In genomic region chr9:27728652-27729557, GRCm38 (mm10) we compare ENCODE assay signal across 8 mouse cellular contexts.
DNase-seq lines count a peak whose midpoint lies in the region; ATAC-seq lines count a peak whose summit lies in the region.

No protein-coding gene starts in this region.

- peak; percentile 88 for ATAC-seq in lung, embryonic 16.5 days (ENCODE audit: low read depth)
- ATAC-seq in forebrain, embryonic 14.5 days = peak; percentile 96
- peak; percentile 28; the same call in 1 of the 2 replicates for ATAC-seq in stomach, embryonic 14.5 days (ENCODE audit: insufficient number of reproducible peaks, insufficient read depth, low FRiP score, low read depth)
- ATAC-seq in erythroid progenitor cell, adult 5-6 weeks (replicated peaks; ENCODE audit: low FRiP score, poor library complexity, severe bottlenecking) = no peak

- no peaks in the 10 kb centered on the region for H3K27me3 ChIP-seq in lung, embryonic 16.5 days (ENCODE audit: control insufficient read depth, insufficient read depth, low read depth, low read length)
- H3K27me3 ChIP-seq in forebrain, embryonic 14.5 days (replicated peaks; ENCODE audit: control insufficient read depth, insufficient read depth, low read length) = no peaks in the 10 kb centered on the region
- H3K27me3 ChIP-seq in stomach, embryonic 14.5 days (ENCODE audit: control insufficient read depth, insufficient read depth, low read length) = no peaks in the 10 kb centered on the region

- H3K4me1 ChIP-seq in lung, embryonic 16.5 days (replicated peaks; ENCODE audit: control insufficient read depth, insufficient read depth, low read length) = no peaks in the 10 kb centered on the region; the same call in 1 of the 2 replicates
- H3K4me1 ChIP-seq in forebrain, embryonic 14.5 days (ENCODE audit: control insufficient read depth, insufficient read depth, low read length) = peaks cover 6% of the 10 kb centered on the region
- H3K4me1 ChIP-seq in stomach, embryonic 14.5 days (ENCODE audit: control insufficient read depth, insufficient read depth, low read length) = no peaks in the 10 kb centered on the region

- peak overlapping the region; percentile 6; the same call in 1 of the 2 replicates for H3K9ac ChIP-seq in lung, embryonic 16.5 days (ENCODE audit: low read length)
- peak overlapping the region; percentile 29 for H3K9ac ChIP-seq in forebrain, embryonic 14.5 days (ENCODE audit: low read length)
- H3K9ac ChIP-seq in stomach, embryonic 14.5 days (replicated peaks; ENCODE audit: low read depth, low read length) = no peak overlapping the region

- WGBS in lung, embryonic 16.5 days = 7% methylated on average over 13 of the region's 13 CpGs
- WGBS in forebrain, embryonic 14.5 days = 4% methylated on average over 13 of the region's 13 CpGs
- 13% methylated on average over 13 of the region's 13 CpGs for WGBS in stomach, embryonic 14.5 days

- no peaks in the 10 kb centered on the region for H3K36me3 ChIP-seq in lung, embryonic 16.5 days (ENCODE audit: control insufficient read depth, insufficient read depth, low read length)
- no peaks in the 10 kb centered on the region for H3K36me3 ChIP-seq in forebrain, embryonic 14.5 days (ENCODE audit: control insufficient read depth, insufficient read depth, low read length)
- H3K36me3 ChIP-seq in stomach, embryonic 14.5 days (ENCODE audit: control insufficient read depth, insufficient read depth, low read length) = no peaks in the 10 kb centered on the region

- DNase-seq in lung, postnatal 36 days = no peak
- DNase-seq in forebrain, embryonic 14.5 days (ENCODE audit: low spot score) = peak; percentile 88
- DNase-seq in layer of hippocampus, adult 18-20 months (ENCODE audit: low spot score in 2 of 2) = peak; percentile 86 to 93
- DNase-seq in lung, postnatal 4 days = peak; percentile 18 to 57
- DNase-seq in cerebellum, adult 11-12 months = no peak

- H3K4me3 ChIP-seq in lung, embryonic 16.5 days (ENCODE audit: low read length) = no peak overlapping the region
- no peak overlapping the region for H3K4me3 ChIP-seq in forebrain, embryonic 14.5 days (ENCODE audit: low read depth, low read length)
- no peak overlapping the region for H3K4me3 ChIP-seq in stomach, embryonic 14.5 days (ENCODE audit: low read depth, low read length)

- H3K9me3 ChIP-seq in lung, embryonic 16.5 days (ENCODE audit: control insufficient read depth, low read length) = no peaks in the 10 kb centered on the region
- H3K9me3 ChIP-seq in forebrain, embryonic 14.5 days (replicated peaks; ENCODE audit: control insufficient read depth, low read length) = no peaks in the 10 kb centered on the region
- H3K9me3 ChIP-seq in stomach, embryonic 14.5 days (ENCODE audit: control insufficient read depth, low read depth, low read length) = no peaks in the 10 kb centered on the region

- H3K27ac ChIP-seq in lung, embryonic 16.5 days (ENCODE audit: low read length) = no peak overlapping the region; the same call in 1 of the 2 replicates
- no peak overlapping the region for H3K27ac ChIP-seq in forebrain, embryonic 14.5 days (ENCODE audit: low read depth, low read length)
- H3K27ac ChIP-seq in stomach, embryonic 14.5 days (ENCODE audit: low read length) = no peak overlapping the region

- peak overlapping the region; percentile 26 for H3K4me2 ChIP-seq in lung, embryonic 16.5 days (ENCODE audit: low read depth, low read length)
- peak overlapping the region; percentile 39 for H3K4me2 ChIP-seq in forebrain, embryonic 14.5 days (ENCODE audit: low read length)
- peak overlapping the region; percentile 14; the same call in 1 of the 2 replicates for H3K4me2 ChIP-seq in stomach, embryonic 14.5 days (replicated peaks; ENCODE audit: low read depth, low read length)

Comparison
In these comparisons a context has a peak if more than half of its experiments do, and no peak if none do; other contexts are left out.
1. DNase-seq: peak in forebrain, embryonic 14.5 days (single experiment), layer of hippocampus, adult 18-20 months (2 of 2) and lung, postnatal 4 days (2 of 2); none in lung, postnatal 36 days (single experiment) and cerebellum, adult 11-12 months (single experiment).
2. Peak in every context shown above with its lines, with median percentiles within 50 percentile points of each other: H3K4me2 ChIP-seq.